Mouse (Mus musculus) heart, embryonic 14.5 days (tissue): ENCODE results near the gene Uck2. TPM values are rescaled to one million over a fixed set of nuclear protein-coding genes. Genes with fewer than 3 reads are reported as not detected.

Experiments used
- ATAC-seq: fragments of 200-750 bp; cut with Nextera tagmentation; 2 replicates; pipeline ENCODE4 v1.8.0; 2017; ENCODE audit warnings: low read depth, moderate TSS enrichment; ENCODE audit not compliant: insufficient number of reproducible peaks, insufficient read depth, low FRiP score
- H3K27ac ChIP-seq, 2 experiments: fragments of 200-500 bp in 1 of 2; fragments of 300-500 bp in 1 of 2; sonication (generic) in 1 of 2; replicated peaks in 1 of 2; 2 replicates each; pipeline ENCODE4 v1.5.1; 2012 to 2014; ENCODE audit warnings: low read depth in 2 of 2, low read length in 2 of 2, control low read depth in 1 of 2, mild to moderate bottlenecking in 1 of 2, mixed read lengths in 1 of 2; ENCODE audit not compliant: control insufficient read depth in 1 of 2, insufficient read depth in 1 of 2
- H3K27me3 ChIP-seq: fragments of 300-500 bp; sonication (generic); 2 replicates; pipeline ENCODE4 v1.6.1; 2014; ENCODE audit warnings: mild to moderate bottlenecking, low read length, control low read depth; ENCODE audit not compliant: control insufficient read depth, insufficient read depth
- H3K36me3 ChIP-seq: fragments of 300-500 bp; sonication (generic); 2 replicates; pipeline ENCODE4 v1.6.1; 2014; ENCODE audit warnings: mild to moderate bottlenecking, control low read depth, low read length, mixed read lengths; ENCODE audit not compliant: control insufficient read depth, insufficient read depth
- H3K4me1 ChIP-seq, 2 experiments: fragments of 200-500 bp in 1 of 2; fragments of 300-500 bp in 1 of 2; sonication (generic) in 1 of 2; 2 replicates each; pipeline ENCODE4 v1.6.1; 2012 to 2014; ENCODE audit warnings: low read length in 2 of 2, control low read depth in 1 of 2, mixed read lengths in 1 of 2; ENCODE audit not compliant: control insufficient read depth in 2 of 2, insufficient read depth in 2 of 2
- H3K4me2 ChIP-seq: fragments of 300-500 bp; sonication (generic); 2 replicates; pipeline ENCODE4 v1.6.1; 2014; ENCODE audit warnings: mild to moderate bottlenecking, low read length
- H3K4me3 ChIP-seq, 2 experiments: fragments of 200-500 bp in 1 of 2; fragments of 300-500 bp in 1 of 2; sonication (generic) in 1 of 2; 2 replicates each; pipeline ENCODE4 v1.5.1; 2012 to 2014; ENCODE audit warnings: low read length in 2 of 2, mild to moderate bottlenecking in 2 of 2, control low read depth in 1 of 2, low read depth in 1 of 2, moderate library complexity in 1 of 2; ENCODE audit not compliant: control insufficient read depth in 1 of 2, insufficient read depth in 1 of 2
- H3K9ac ChIP-seq: fragments of 300-500 bp; sonication (generic); 2 replicates; pipeline ENCODE4 v1.6.1; 2014; ENCODE audit warnings: mild to moderate bottlenecking, low read length
- H3K9me3 ChIP-seq: fragments of 300-500 bp; sonication (generic); 2 replicates; pipeline ENCODE4 v1.6.1; 2016; ENCODE audit warnings: low read length, control low read depth; ENCODE audit not compliant: control insufficient read depth
- WGBS: fragments of 180-500 bp; shearing (Covaris S2); extraction: QIAGEN DNeasy Blood & Tissue Kit; methylation state at CpG from one replicate; pipeline ENCODE4 v1.1.7; 2014; 5-methylcytosine and 5-hydroxymethylcytosine counted together
- polyA plus RNA-seq: library from polyadenylated mRNA; unstranded; fragments of >200 nt; fragmentation: Nextera tagmentation; extraction: Ambion mirVana; gene quantifications from 2 replicates; pipeline ENCODE4 v1.2.1, GENCODE M21; 2014

Uck2 gene
- polyA plus RNA-seq, 1 experiment from 2014 or later, result 39.2 TPM

DNA sequence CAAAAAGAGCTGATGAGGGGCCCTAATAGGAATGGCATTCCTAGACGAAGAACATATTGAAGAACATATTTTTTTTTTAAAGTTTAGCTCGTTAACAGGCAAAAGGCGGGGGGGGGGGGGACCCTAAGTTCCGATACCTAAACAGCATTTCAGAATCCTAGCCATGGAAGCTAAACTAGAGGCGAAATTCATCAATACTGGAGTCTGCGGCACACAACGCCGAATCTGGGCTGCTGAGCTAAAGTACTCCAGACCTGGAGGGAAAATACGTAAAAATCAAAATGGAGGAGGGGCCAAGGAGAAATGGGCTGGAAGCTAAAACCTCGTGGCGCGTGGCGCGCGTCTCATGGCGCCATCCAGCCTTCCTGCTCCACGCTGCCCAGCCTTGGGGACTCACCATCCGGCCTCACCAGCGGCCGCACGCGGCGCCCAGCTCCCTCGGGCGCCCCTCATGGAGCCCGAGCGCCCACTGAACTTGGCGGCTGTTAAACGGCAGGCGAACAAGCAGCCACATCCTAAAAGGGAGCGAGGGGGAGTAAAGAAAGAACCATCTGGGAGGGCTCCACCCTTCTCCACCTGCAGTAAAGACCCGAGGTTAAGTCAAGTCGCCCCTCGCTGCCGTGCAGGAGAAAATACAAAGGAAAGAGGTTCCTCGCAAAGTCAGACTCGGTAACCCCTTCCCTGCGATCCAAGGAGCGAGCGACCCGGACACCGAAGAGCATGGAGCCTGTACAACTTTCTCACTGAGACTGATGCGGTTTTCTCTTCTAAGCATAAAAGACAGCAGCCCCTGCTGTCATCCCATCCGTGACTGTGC is 1.5 kb downstream of the Uck2 start:
- Histone ChIP-seq H3K27ac (peak overlapping the region; percentile 82 to 88), H3K4me2 (peak overlapping the region; percentile 84), H3K9ac (peak overlapping the region; percentile 82), H3K4me1 (peaks cover 16 to 24% of the 10 kb centered on the region in 2 experiments), H3K4me3 (peak overlapping the region; percentile 70 to 93), H3K9me3 (no peaks in the 10 kb centered on the region), H3K27me3 (no peaks in the 10 kb centered on the region), H3K36me3 (no peaks in the 10 kb centered on the region)
- no peak; the same call in 1 of the 2 replicates for ATAC-seq
- WGBS, result under 1% methylated on average over 43 of the region's 44 CpGs

- no peak overlapping the region; a peak in 1 of 4 replicates for H3K27ac ChIP-seq
- ATAC-seq, result no peak
- H3K9ac ChIP-seq, result peak overlapping the region; percentile 82; the same call in 1 of the 2 replicates
Measured at GRCm38 (mm10) chr1:167282768-167283167, 2.4 kb downstream of the Uck2 start.

DNA sequence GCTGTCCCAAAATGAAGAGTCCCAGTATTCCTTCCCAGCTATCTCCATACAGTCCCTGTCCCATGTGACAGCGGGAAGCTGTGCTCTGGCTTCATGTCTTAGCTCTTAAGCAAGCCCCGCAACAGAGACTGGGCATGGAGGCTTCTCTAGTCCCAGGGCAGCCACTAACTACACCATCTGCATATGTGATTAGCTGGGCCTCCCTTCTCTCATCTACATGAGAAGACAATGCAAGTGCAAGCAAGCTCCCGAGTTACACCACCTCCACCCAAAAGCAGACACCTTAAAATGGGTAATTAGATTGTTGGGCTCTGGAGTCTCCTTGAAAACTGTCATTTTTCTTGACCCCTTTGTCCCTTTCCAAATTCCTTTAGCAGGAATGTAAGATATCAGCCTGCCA is 3.0 kb downstream of the Uck2 start:
- H3K4me2 ChIP-seq, result peak overlapping the region; percentile 84; the same call in 1 of the 2 replicates
- H3K9me3 ChIP-seq, result no peaks in the 10 kb centered on the region
- H3K9ac ChIP-seq, result no peak overlapping the region
- ATAC-seq, result no peak
- 74% methylated on average over 3 of the region's 3 CpGs for WGBS
- H3K4me3 ChIP-seq, result no peak overlapping the region
- H3K4me1 ChIP-seq, result peaks cover 17 to 26% of the 10 kb centered on the region in 2 experiments
- no peaks in the 10 kb centered on the region for H3K36me3 ChIP-seq
- H3K27ac ChIP-seq, result no peak overlapping the region
- no peaks in the 10 kb centered on the region for H3K27me3 ChIP-seq

More at GRCm38 (mm10) chr1:167282768-167283167, 2.4 kb downstream of the Uck2 start:
- Histone ChIP-seq H3K9me3 (no peaks in the 10 kb centered on the region), H3K4me3 (peak overlapping the region; percentile 70 to 93; a peak in 3 of 4 replicates), H3K36me3 (no peaks in the 10 kb centered on the region), H3K27me3 (no peaks in the 10 kb centered on the region), H3K4me2 (peak overlapping the region; percentile 84), H3K4me1 (peaks cover 17 to 26% of the 10 kb centered on the region in 2 experiments)
- 48% methylated on average over 5 of the region's 5 CpGs for WGBS

DNA sequence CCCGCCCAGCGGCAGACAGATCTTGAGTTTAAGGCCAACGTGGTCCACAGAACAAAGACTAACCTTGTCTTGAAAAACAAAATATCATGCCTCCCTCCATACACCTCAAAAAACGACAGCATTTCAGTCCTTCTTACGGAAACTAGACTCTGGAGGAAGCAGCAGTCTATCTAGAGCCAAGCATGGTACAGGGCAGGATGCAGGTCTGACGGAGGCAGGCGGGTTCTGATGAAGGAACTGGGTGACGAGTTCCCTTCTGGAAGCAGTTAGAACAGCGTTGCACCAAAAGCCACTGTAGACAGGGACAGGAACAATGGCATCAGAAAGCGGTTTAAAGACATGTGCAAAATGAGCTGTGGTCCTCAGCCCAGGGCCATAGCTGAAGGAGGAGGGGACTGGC is 5.1 kb downstream of the Uck2 start:
- Histone ChIP-seq H3K4me1 (peaks cover 14 to 21% of the 10 kb centered on the region in 2 experiments), H3K9ac (no peak overlapping the region), H3K36me3 (no peaks in the 10 kb centered on the region), H3K4me3 (no peak overlapping the region), H3K27me3 (no peaks in the 10 kb centered on the region), H3K27ac (no peak overlapping the region), H3K9me3 (no peaks in the 10 kb centered on the region), H3K4me2 (no peak overlapping the region)
- ATAC-seq, result no peak
- WGBS, result 84% methylated on average over 10 of the region's 10 CpGs

GRCm38 (mm10) chr1:167279160-167279715 is 5.9 kb downstream of the Uck2 start:
- ATAC-seq, result no peak
- Histone ChIP-seq H3K4me3 (no peak overlapping the region), H3K9ac (peak overlapping the region; percentile 18; the same call in 1 of the 2 replicates), H3K27me3 (no peaks in the 10 kb centered on the region), H3K4me2 (peak overlapping the region; percentile 31), H3K36me3 (no peaks in the 10 kb centered on the region), H3K9me3 (no peaks in the 10 kb centered on the region), H3K4me1 (peaks cover 15 to 27% of the 10 kb centered on the region in 2 experiments), H3K27ac (peak overlapping the region; percentile 49 to 60)
- 31% methylated on average over 13 of the region's 13 CpGs for WGBS

- Histone ChIP-seq H3K4me2 (no peak overlapping the region), H3K4me1 (peaks cover 21 to 35% of the 10 kb centered on the region in 2 experiments), H3K9me3 (no peaks in the 10 kb centered on the region), H3K9ac (peak overlapping the region; percentile 13; the same call in 1 of the 2 replicates), H3K4me3 (no peak overlapping the region), H3K27ac (peak overlapping the region; percentile 49 to 60; a peak in 2 of 4 replicates), H3K27me3 (no peaks in the 10 kb centered on the region), H3K36me3 (no peaks in the 10 kb centered on the region)
- WGBS, result 60% methylated on average over 6 of the region's 6 CpGs
- ATAC-seq, result no peak
Measured at GRCm38 (mm10) chr1:167278395-167278794, 6.7 kb downstream of the Uck2 start.

GRCm38 (mm10) chr1:167274646-167275390 is 10.3 kb downstream of the Uck2 start:
- ATAC-seq, result no peak
- no peak overlapping the region for H3K4me2 ChIP-seq
- no peak overlapping the region; a peak in 1 of 4 replicates for H3K27ac ChIP-seq
- no peak overlapping the region for H3K9ac ChIP-seq
- H3K36me3 ChIP-seq, result no peaks in the 10 kb centered on the region
- H3K4me3 ChIP-seq, result no peak overlapping the region
- peaks cover 40 to 54% of the 10 kb centered on the region in 2 experiments for H3K4me1 ChIP-seq
- H3K27me3 ChIP-seq, result no peaks in the 10 kb centered on the region
- 87% methylated on average over 12 of the region's 12 CpGs for WGBS
- no peaks in the 10 kb centered on the region for H3K9me3 ChIP-seq
